Mouse (Mus musculus) ovary, postnatal 14 days (tissue): ENCODE data around the gene Ndufa4l2.

ENCODE experiments used
- DNase-seq: peaks from one replicate; pipeline ENCODE4 v3.0.0; 2022; ENCODE audit warnings: low spot score

Ndufa4l2 gene

DNA sequence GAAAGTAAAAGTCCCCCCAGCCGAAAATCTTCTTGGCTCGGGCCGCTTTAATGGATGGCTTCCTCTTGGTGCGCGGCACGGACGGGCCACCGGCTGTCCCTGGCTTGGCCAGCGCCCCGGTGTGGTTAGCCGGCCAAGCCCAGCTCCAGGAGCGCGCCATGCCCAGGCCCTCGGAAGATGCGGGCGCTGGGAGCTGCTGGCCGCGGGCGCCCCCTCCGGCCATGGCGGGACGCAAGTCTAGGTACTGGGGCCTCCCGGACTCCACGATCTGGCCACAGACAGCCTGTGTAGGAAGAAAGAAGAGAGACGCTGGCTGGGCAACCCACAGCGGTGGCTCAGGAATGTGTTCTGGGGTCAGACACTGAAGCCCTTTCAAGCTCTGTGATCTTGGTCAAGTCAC is 11.9 kb downstream of the Ndufa4l2 start:
- DNase-seq = no peak

GRCm38 (mm10) chr10:127527481-127527880 is 12.7 kb downstream of the Ndufa4l2 start:
- DNase-seq = no peak

- no peak for DNase-seq
Measured at GRCm38 (mm10) chr10:127530945-127531344, 16.2 kb downstream of the Ndufa4l2 start.

GRCm38 (mm10) chr10:127531548-127531947 is 16.8 kb downstream of the Ndufa4l2 start:
- no peak for DNase-seq

- DNase-seq = no peak
Measured at GRCm38 (mm10) chr10:127534036-127534928, 19.5 kb downstream of the Ndufa4l2 start, which contains the start of gene Nxph4. Gene Nxph4, minus strand, starts transcription at chr10:127534559.

GRCm38 (mm10) chr10:127534929-127535384 is 20.2 kb downstream of the Ndufa4l2 start:
- no peak for DNase-seq

DNA sequence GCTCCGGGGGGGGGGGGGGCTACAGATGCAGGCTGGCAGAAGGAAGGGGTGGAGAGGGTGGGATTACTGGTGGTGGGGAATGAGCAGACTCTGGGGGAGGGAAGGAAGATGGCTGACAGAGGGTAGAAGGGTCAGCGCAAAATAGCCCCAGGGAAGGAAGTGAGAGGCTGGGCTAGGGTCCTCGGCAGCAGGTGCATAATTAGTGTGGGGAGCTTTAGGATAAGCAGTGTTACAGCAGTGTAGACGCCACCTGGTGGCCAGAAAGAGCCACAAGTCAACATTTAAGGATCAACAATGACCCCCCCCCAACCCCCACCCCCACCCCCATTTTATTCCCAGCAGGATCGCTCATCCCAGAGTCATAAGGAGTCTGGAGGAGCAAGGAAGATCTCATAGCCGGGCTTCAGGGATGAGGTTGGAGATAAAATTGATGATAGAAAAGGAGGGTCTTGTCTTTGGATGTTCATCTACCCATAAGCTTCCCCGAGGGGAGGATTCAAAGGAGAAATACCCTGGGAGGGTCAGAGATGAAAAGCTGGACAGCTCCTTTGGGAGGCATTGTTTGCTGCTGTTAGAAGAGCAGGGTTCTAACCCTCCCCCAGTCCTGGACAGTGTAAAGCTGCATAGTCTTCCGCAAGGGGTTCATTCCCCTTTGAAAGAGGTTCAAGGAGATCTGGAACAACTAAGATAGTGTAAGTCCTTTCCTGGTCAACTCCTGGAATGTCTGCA is 22.0 kb downstream of the Ndufa4l2 start:
- DNase-seq = no peak

GRCm38 (mm10) chr10:127537854-127538583 is 23.3 kb downstream of the Ndufa4l2 start:
- peak; percentile 80 for DNase-seq

GRCm38 (mm10) chr10:127541510-127541909 is 26.7 kb downstream of the Ndufa4l2 start:
- no peak for DNase-seq

DNA sequence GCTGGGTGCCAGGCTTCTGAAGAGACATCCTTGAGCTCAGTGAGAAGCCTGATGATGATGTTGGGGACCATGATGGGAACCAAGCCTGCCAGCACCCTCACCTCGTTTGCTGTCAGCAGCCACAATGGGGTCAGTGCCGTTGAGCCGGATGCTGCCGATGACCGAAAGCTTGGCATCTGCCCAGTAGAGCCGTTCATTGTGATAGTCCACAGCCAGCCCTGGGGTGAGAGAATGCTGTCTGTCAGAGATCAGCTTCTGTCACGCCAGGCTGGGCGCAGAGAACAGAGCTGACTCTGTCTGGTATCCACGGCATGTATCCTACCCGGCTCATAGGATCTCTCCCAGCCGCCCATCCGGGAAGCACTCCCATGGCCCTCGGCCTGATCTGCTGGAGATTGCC is 27.3 kb downstream of the Ndufa4l2 start:
- DNase-seq = no peak

DNA sequence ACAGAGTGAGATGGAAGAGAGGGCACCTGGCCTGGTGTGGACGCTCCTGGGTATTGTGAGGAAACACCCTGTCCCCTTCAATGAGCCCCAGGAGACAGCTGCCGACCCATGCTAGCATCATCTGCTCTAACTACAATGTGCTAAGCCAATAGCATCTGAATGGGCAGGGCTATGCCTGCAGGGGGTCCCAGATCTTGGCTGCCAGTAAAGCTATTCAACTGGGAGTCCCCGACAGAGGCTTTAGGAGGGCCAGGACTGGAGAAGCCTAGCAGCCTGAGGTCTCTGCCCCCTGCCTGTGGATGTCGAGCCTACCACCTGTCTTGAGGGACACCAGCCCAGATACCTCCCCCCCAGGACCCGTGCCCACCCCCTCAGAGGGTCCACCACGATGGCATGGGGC is 28.0 kb downstream of the Ndufa4l2 start:
- DNase-seq = no peak

DNA sequence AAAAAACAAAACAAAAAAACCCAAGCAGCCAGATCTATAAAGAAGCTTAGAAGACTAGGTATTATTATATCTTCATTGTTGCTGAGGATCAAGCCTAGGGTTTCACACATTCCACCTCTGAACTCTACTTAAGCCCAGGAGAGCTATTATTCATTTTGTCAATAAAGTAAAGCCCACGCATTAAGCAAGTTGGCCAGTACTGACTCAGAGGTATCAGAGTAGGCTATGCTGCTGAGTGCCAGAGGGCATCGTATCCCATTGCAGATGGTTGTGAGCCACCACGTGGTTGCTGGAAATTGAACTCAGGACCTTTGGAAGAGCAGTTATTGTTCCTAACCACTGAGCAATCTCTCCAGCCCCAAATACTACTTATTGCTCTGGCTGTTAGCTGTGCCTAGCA is 29.1 kb downstream of the Ndufa4l2 start:
- DNase-seq = no peak

DNA sequence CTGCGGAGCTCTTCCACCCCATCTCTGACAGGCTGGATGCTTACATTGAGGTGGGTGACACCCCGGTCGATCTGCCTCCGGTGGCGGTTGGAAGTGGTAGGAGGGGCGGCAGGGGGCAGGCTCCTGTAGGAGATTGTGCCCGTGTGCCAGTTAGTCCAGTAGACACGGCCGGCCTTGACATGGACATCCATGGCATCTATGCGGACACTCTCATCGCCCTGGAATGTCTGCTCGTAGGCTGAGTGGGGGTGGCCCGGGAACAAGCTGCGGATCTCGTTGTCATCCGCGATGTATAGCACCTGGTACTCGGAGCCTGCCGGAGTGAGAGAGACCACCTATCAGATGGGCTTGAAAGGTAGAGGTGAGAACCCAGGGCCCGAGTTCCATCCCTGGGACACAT is 29.6 kb downstream of the Ndufa4l2 start:
- no peak for DNase-seq

- no peak for DNase-seq
Measured at GRCm38 (mm10) chr10:127546505-127546904, 31.7 kb downstream of the Ndufa4l2 start.

GRCm38 (mm10) chr10:127548236-127548635 is 33.5 kb downstream of the Ndufa4l2 start:
- DNase-seq = no peak

- no peak for DNase-seq
Measured at GRCm38 (mm10) chr10:127549892-127550291, 35.1 kb downstream of the Ndufa4l2 start.

DNA sequence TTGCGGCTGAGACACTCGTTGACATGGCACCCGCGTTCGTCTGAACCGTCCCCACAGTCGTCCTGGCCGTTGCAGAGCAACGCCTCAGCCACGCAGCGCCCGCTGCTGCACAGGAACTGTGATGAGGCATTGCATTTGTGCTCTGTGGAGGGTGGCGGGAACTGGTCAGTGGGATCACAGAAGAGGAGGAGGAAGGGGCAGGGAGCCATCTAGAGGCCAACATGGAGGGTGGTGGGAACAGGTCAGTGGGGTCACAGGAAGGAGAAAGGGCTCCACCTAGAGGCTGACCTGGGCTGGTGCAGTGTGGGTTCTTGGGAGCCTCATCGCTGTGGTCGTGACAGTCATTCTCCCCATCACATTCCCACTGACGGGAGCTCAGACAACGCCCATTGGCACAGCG is 40.9 kb downstream of the Ndufa4l2 start:
- no peak for DNase-seq

GRCm38 (mm10) chr10:127557397-127557796 is 42.6 kb downstream of the Ndufa4l2 start:
- no peak for DNase-seq

DNA sequence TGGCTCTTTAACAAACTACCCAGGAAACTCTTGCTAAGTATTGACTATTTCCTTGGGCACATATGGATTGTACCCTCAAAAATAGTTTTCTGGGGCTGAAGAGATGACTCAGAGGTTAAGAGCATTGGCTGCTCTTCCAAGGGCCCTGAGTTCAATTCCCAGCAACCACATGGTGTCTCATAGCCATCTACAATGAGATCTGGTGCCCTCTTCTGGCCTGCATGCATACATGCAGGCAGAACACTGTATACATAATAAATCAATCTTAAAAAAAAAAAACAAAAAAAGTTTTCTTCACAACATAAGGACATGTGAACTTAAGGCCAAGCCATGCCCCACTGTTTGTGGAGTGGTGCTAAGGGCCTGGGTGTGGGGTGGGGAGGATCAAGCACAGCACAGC is 46.4 kb downstream of the Ndufa4l2 start:
- DNase-seq = no peak

GRCm38 (mm10) chr10:127563840-127564239 is 49.1 kb downstream of the Ndufa4l2 start:
- DNase-seq = no peak

- no peak for DNase-seq
Measured at GRCm38 (mm10) chr10:127564301-127564700, 49.5 kb downstream of the Ndufa4l2 start.
